8 mouse cellular contexts compared by ENCODE assay signal in genomic region chr13:55362453-55363060, GRCm38 (mm10). TPM values are rescaled to one million over a fixed set of nuclear protein-coding genes. Genes with fewer than 3 reads are reported as not detected.
DNase-seq lines count a peak whose midpoint lies in the region; ATAC-seq lines count a peak whose summit lies in the region.

Lman2 (minus strand) TSS chr13:55362783.

- no peaks in the 10 kb centered on the region for H3K9me3 ChIP-seq in hindbrain, embryonic 14.5 days (ENCODE audit: control insufficient read depth, low read length)

- H3K4me3 ChIP-seq in hindbrain, embryonic 14.5 days (replicated peaks; ENCODE audit: low read length): peak within 1 kb of the TSS; percentile 92

- peak within 1 kb of the TSS; percentile 87 for H3K27ac ChIP-seq in hindbrain, embryonic 14.5 days

- H3K4me2 ChIP-seq in hindbrain, embryonic 14.5 days (replicated peaks): peak within 1 kb of the TSS; percentile 84

- peaks cover 16% of the 10 kb centered on the region for H3K4me1 ChIP-seq in hindbrain, embryonic 14.5 days (replicated peaks; ENCODE audit: control insufficient read depth, insufficient read depth, low read length)

- WGBS in hindbrain, embryonic 14.5 days: under 1% methylated on average over 35 of the region's 35 CpGs

- H3K9ac ChIP-seq in hindbrain, embryonic 14.5 days: peak within 1 kb of the TSS; percentile 90

- peak; percentile 100 for DNase-seq in R1 (ENCODE audit: low read depth, low spot score)
- DNase-seq in cerebellum, postnatal 25 days: peak; percentile 94 to 96
- DNase-seq in frontal cortex, postnatal 25 days (ENCODE audit: low spot score in 2 of 2): peak; percentile 91 to 94
- DNase-seq in hindbrain, embryonic 14.5 days (ENCODE audit: low spot score): peak; percentile 98
- peak; percentile 97 to 98 for DNase-seq in layer of hippocampus, postnatal 36 days
- peak; percentile 98 for DNase-seq in lung, postnatal 36 days
- peak; percentile 99 for DNase-seq in retina, postnatal 1 day
- peak; percentile 90 to 97 for DNase-seq in urinary bladder, adult 18-20 months (ENCODE audit: low spot score in 2 of 2)

- H3K36me3 ChIP-seq in hindbrain, embryonic 14.5 days (replicated peaks; ENCODE audit: control insufficient read depth, insufficient read depth): peaks cover 20% of the 10 kb centered on the region; the same call in 1 of the 2 replicates

- ATAC-seq in hindbrain, embryonic 14.5 days (ENCODE audit: low FRiP score): peak; percentile 99

- no peaks in the 10 kb centered on the region for H3K27me3 ChIP-seq in hindbrain, embryonic 14.5 days (ENCODE audit: control insufficient read depth, insufficient read depth, low read length)

RNA-seq across cellular contexts. Expression of gene Lman2, which starts in this region (rescaled TPM):
- polyA plus RNA-seq in hindbrain, embryonic 14.5 days (2014; fragmentation: Nextera tagmentation; extraction: Ambion mirVana): 44.8 and 49.2 TPM in 2 replicates
- 10 to 100 TPM; 58.3 to 70.5 TPM for total RNA-seq in layer of hippocampus, postnatal 36 days (2021)

Comparison
In these comparisons a context has a peak if more than half of its experiments do, and no peak if none do; other contexts are left out.
1. Peak in every context shown above with its lines: DNase-seq, ATAC-seq, H3K4me3 ChIP-seq and H3K27ac ChIP-seq.